In the genomic region with DNA sequence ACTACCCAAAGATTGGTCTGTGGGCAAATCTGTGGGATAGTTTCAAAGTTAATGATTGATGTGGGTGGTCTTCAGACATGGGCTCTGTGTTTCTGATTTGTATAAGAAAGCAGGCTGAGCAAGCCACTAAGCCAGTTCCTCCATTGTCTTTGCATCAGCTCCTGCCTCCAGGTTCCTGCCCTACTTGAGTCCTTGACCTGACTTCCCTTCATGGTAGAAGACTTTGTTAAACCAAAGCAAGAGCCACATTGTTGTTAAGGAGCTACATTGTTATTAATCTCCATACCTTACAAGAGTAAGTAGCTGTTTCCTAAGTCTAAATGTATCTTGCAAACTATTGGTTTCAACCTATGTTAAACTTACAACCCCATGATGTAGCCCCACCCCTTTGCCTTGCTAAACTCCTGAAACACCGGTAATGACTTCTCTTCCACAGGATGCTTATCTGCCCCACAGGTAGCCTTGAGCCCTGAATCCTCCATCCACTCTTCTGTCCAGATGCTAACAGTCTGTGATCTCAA, we compare ENCODE assay signal across 15 mouse cellular contexts.
"Had no signal": no experiment of that assay in that cellular context is flagged by ENCODE, and none has a peak within 500 bp of the region (broad histone marks: within the 10 kb centered on the region; RNA-seq: fewer than 3 reads in every experiment).

No protein-coding gene starts in this region.

- H3K9me3 ChIP-seq: liver, embryonic 15.5 days had no signal

- H3K27ac ChIP-seq: kidney, postnatal 0 days; layer of hippocampus, adult 2 months; left cerebral cortex, adult 2 months; liver, embryonic 15.5 days had no signal

- H3K27me3 ChIP-seq: liver, embryonic 15.5 days had no signal

- DNase-seq: kidney, adult 2 months; kidney, postnatal 25 days; layer of hippocampus, adult 9-11 months; layer of hippocampus, postnatal 36 days; lung, adult 2 months; lung, postnatal 14 days; lung, postnatal 4 days; midbrain, embryonic 14.5 days; thymus, postnatal 25 days had no signal

- H3K36me3 ChIP-seq: liver, embryonic 15.5 days had no signal

- H3K4me2 ChIP-seq: liver, embryonic 15.5 days; midbrain, embryonic 11.5 days had no signal

- H3K4me3 ChIP-seq: layer of hippocampus, adult 2 months; left cerebral cortex, adult 2 months; liver, embryonic 15.5 days had no signal

- ATAC-seq: intestine, postnatal 0 days had no signal

- H3K9ac ChIP-seq: liver, embryonic 15.5 days had no signal
